Mouse (Mus musculus) kidney, adult 2 months (tissue): ENCODE data around the gene Usp36.

Experiments
- CTCF ChIP-seq: fragments of 200-500 bp; conservative IDR thresholded peaks from 2 replicates; pipeline ENCODE4 v1.5.1; 2011; ENCODE audit warnings: low read depth, mild to moderate bottlenecking, control low read depth, low read length, moderate library complexity, mixed read lengths; ENCODE audit not compliant: insufficient read depth, insufficient read length
- POLR2A ChIP-seq: fragments of 200-500 bp; IDR thresholded peaks from one replicate; pipeline ENCODE4 v1.6.1; 2011; ENCODE audit warnings: low read depth, low read length, control low read depth

DNA sequence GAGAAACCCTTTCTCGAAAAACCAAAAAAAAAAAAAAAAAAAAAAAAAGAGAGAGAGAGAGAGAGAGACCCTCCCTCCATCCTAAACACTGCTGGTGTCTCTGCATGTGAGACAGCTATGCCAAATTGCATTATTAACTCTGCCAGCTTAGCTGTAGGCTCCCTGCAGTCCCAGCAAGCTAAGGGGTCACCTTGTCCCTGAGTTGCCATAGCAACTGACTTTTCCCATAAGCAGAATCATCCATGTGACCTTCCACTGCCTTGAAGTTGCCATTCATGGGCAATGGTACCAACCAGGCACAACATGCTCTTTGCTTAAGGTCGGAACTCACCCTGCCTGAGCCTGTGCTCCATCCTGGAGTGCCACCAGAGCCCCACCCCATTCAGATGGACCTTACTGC is 5.0 kb upstream of the Usp36 start:
- TF ChIP-seq CTCF (no peak), POLR2A (no peak)
